Mouse (Mus musculus): ENCODE results near the gene Cxxc4. TPM values are rescaled to one million over a fixed set of nuclear protein-coding genes. Genes with fewer than 3 reads are reported as not detected.

Cxxc4 gene
- total RNA-seq, 1 experiment, result 0.54 TPM

DNA sequence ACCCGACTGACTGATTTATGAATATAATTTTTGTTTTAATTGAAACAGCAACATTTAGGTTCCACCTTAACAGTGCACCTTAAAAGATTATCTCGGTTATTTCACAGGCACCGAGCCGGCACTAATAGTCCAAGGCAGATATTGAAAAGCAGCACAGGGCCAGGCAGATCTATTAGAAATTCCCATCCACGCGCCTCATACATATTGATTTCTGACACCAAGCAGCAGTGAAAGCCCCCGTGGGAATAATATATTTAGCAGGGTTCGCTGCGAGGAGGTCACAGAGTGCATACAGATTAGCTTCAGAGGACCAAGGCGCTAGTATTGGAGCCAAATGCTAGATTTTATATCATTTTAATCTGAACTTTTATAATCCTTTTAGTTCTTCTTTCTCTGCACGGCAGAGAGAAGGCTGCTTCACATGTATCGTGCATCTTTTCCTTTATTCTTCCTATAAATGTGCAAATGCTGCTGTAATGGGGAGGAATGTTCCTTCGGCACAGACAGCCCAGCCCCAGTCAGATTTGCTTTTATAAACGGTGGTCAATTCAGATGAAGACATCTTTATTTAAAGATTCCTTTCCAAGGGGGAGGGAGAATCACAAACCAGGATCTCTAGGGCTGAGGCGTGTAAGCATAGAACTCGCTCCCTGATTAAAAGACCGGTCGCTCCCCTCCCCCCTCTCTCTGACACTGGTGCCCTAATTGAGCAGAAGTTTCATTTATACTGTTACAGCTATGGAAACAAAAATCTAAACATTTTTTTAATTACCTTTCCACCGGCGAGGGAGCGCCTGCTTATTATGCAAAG lies 66.6 kb downstream of the Cxxc4 start:
- no peaks in the 10 kb centered on the region for H3K4me1 ChIP-seq (ENCODE audit: control insufficient read depth in 2 of 2, insufficient read depth in 2 of 2, low read length in 2 of 2, poor library complexity in 1 of 2)
- H3K27ac ChIP-seq (ENCODE audit: insufficient read depth, low read depth, low read length, poor library complexity, severe bottlenecking), result no peak overlapping the region
- H3K4me3 ChIP-seq (ENCODE audit: insufficient read depth in 1 of 2, low read depth in 1 of 2, low read length in 2 of 2, poor library complexity in 1 of 2, severe bottlenecking in 1 of 2), result no peak overlapping the region

GRCm38 (mm10) chr3:134303492-134303808 lies 67.2 kb downstream of the Cxxc4 start:
- Histone ChIP-seq H3K9me3 (ENCODE audit: control insufficient read depth, insufficient read depth, low read depth, low read length) (no peaks in the 10 kb centered on the region), H3K4me1 (ENCODE audit: control insufficient read depth in 2 of 2, insufficient read depth in 2 of 2, low read length in 2 of 2, poor library complexity in 1 of 2) (no peaks in the 10 kb centered on the region), H3K9ac (ENCODE audit: insufficient read depth, low read depth, low read length, poor library complexity, severe bottlenecking) (no peak overlapping the region), H3K4me3 (ENCODE audit: insufficient read depth in 1 of 2, low read depth in 1 of 2, low read length in 2 of 2, poor library complexity in 1 of 2, severe bottlenecking in 1 of 2) (no peak overlapping the region), H3K27ac (ENCODE audit: insufficient read depth, low read depth, low read length, poor library complexity, severe bottlenecking) (no peak overlapping the region), H3K36me3 (ENCODE audit: control insufficient read depth, insufficient read depth, low read length, poor library complexity, severe bottlenecking) (no peaks in the 10 kb centered on the region)
- DNase-seq (ENCODE audit: low read depth, low spot score), result no peak
- in situ Hi-C loops (cut with MboI; ENCODE audit: low sequenced_read_pairs in 2 of 2, unreplicated experiment in 2 of 2), result no loop called here
- TF ChIP-seq MAFK (IDR thresholded peaks at IDR 0.05; ENCODE audit: insufficient read depth, low read depth, low read length) (no peak), CHD2 (IDR thresholded peaks at IDR 0.05; ENCODE audit: low read depth, low read length) (no peak), ZNF384 (IDR thresholded peaks at IDR 0.05; ENCODE audit: low read depth, low read length) (no peak), HCFC1 (IDR thresholded peaks at IDR 0.05; ENCODE audit: borderline replicate concordance, insufficient read depth, low read length) (no peak), ZC3H11A (IDR thresholded peaks at IDR 0.05; ENCODE audit: borderline replicate concordance, low read depth, low read length) (no peak)

More for the DNA sequence above, 66.6 kb downstream of the Cxxc4 start:
- H3K9ac ChIP-seq (ENCODE audit: insufficient read depth, low read depth, low read length, poor library complexity, severe bottlenecking), result no peak overlapping the region
- in situ Hi-C loops (cut with MboI; ENCODE audit: low sequenced_read_pairs in 2 of 2, unreplicated experiment in 2 of 2), result no loop called here
- H3K9me3 ChIP-seq (ENCODE audit: control insufficient read depth, insufficient read depth, low read depth, low read length), result no peaks in the 10 kb centered on the region
- no peak for TF ChIP-seq CHD2 (IDR thresholded peaks at IDR 0.05; ENCODE audit: low read depth, low read length)
- TF ChIP-seq HCFC1 (IDR thresholded peaks at IDR 0.05; ENCODE audit: borderline replicate concordance, insufficient read depth, low read length), result no peak
- TF ChIP-seq ZC3H11A (IDR thresholded peaks at IDR 0.05; ENCODE audit: borderline replicate concordance, low read depth, low read length), result no peak
- no peak for TF ChIP-seq MAFK (IDR thresholded peaks at IDR 0.05; ENCODE audit: insufficient read depth, low read depth, low read length)
- TF ChIP-seq ZNF384 (IDR thresholded peaks at IDR 0.05; ENCODE audit: low read depth, low read length), result no peak
- H3K36me3 ChIP-seq (ENCODE audit: control insufficient read depth, insufficient read depth, low read length, poor library complexity, severe bottlenecking), result no peaks in the 10 kb centered on the region
- no peak for DNase-seq (ENCODE audit: low read depth, low spot score)

GRCm38 (mm10) chr3:134306507-134306906 lies 70.2 kb downstream of the Cxxc4 start:
- Histone ChIP-seq H3K9me3 (ENCODE audit: control insufficient read depth, insufficient read depth, low read depth, low read length) (no peaks in the 10 kb centered on the region), H3K27ac (ENCODE audit: insufficient read depth, low read depth, low read length, poor library complexity, severe bottlenecking) (no peak overlapping the region), H3K4me3 (ENCODE audit: insufficient read depth in 1 of 2, low read depth in 1 of 2, low read length in 2 of 2, poor library complexity in 1 of 2, severe bottlenecking in 1 of 2) (no peak overlapping the region), H3K4me1 (ENCODE audit: control insufficient read depth in 2 of 2, insufficient read depth in 2 of 2, low read length in 2 of 2, poor library complexity in 1 of 2) (no peaks in the 10 kb centered on the region), H3K36me3 (ENCODE audit: control insufficient read depth, insufficient read depth, low read length, poor library complexity, severe bottlenecking) (no peaks in the 10 kb centered on the region), H3K9ac (ENCODE audit: insufficient read depth, low read depth, low read length, poor library complexity, severe bottlenecking) (no peak overlapping the region)
- DNase-seq (ENCODE audit: low read depth, low spot score), result no peak
- TF ChIP-seq CHD2 (IDR thresholded peaks at IDR 0.05; ENCODE audit: low read depth, low read length) (no peak), ZC3H11A (IDR thresholded peaks at IDR 0.05; ENCODE audit: borderline replicate concordance, low read depth, low read length) (no peak), ZNF384 (IDR thresholded peaks at IDR 0.05; ENCODE audit: low read depth, low read length) (no peak)
- in situ Hi-C loops (cut with MboI; ENCODE audit: low sequenced_read_pairs in 2 of 2, unreplicated experiment in 2 of 2), result no loop called here

DNA sequence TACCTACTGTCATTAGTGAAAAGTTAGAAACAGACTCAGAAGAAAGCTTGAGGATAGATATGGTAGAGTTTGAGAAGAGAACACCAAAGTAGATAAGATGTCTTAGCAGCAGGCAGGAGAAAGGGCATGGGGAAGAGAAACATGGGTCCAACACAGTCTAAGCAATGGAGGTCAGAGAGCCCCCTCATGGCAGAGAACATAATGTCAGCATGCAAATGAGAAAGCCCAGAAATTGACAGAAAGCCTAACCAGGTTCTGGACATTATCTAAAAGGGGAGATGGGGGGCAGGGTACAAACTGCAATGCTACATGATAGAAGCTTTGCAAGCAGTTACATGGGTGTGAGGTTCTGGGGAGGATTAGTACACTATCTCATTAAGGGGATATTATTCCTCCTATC lies 71.5 kb downstream of the Cxxc4 start:
- Histone ChIP-seq H3K4me3 (ENCODE audit: insufficient read depth in 1 of 2, low read depth in 1 of 2, low read length in 2 of 2, poor library complexity in 1 of 2, severe bottlenecking in 1 of 2) (no peak overlapping the region), H3K4me1 (ENCODE audit: control insufficient read depth in 2 of 2, insufficient read depth in 2 of 2, low read length in 2 of 2, poor library complexity in 1 of 2) (no peaks in the 10 kb centered on the region), H3K9ac (ENCODE audit: insufficient read depth, low read depth, low read length, poor library complexity, severe bottlenecking) (no peak overlapping the region), H3K36me3 (ENCODE audit: control insufficient read depth, insufficient read depth, low read length, poor library complexity, severe bottlenecking) (no peaks in the 10 kb centered on the region), H3K9me3 (ENCODE audit: control insufficient read depth, insufficient read depth, low read depth, low read length) (no peaks in the 10 kb centered on the region), H3K27ac (ENCODE audit: insufficient read depth, low read depth, low read length, poor library complexity, severe bottlenecking) (no peak overlapping the region)
- DNase-seq (ENCODE audit: low read depth, low spot score), result no peak
- TF ChIP-seq MAFK (IDR thresholded peaks at IDR 0.05; ENCODE audit: insufficient read depth, low read depth, low read length), result no peak
- no peak for TF ChIP-seq CHD2 (IDR thresholded peaks at IDR 0.05; ENCODE audit: low read depth, low read length)
- no peak for TF ChIP-seq ZC3H11A (IDR thresholded peaks at IDR 0.05; ENCODE audit: borderline replicate concordance, low read depth, low read length)
- no peak for TF ChIP-seq ZNF384 (IDR thresholded peaks at IDR 0.05; ENCODE audit: low read depth, low read length)
- no peak for TF ChIP-seq HCFC1 (IDR thresholded peaks at IDR 0.05; ENCODE audit: borderline replicate concordance, insufficient read depth, low read length)
- in situ Hi-C loops (cut with MboI; ENCODE audit: low sequenced_read_pairs in 2 of 2, unreplicated experiment in 2 of 2), result no loop called here
